Mouse (Mus musculus) lung, postnatal 0 days (tissue): ENCODE results near the gene Ep300.

Experiments
- CTCF ChIP-seq: IDR thresholded peaks from 2 replicates; pipeline ENCODE4 v1.5.1; 2016; ENCODE audit warnings: antibody characterized with exemption, mild to moderate bottlenecking
- EP300 ChIP-seq: IDR thresholded peaks from 2 replicates; pipeline ENCODE4 v1.6.1; 2016; ENCODE audit warnings: antibody characterized with exemption, mild to moderate bottlenecking, control low read depth

- TF ChIP-seq CTCF (no peak), EP300 (no peak)
Measured at GRCm38 (mm10) chr15:81568093-81568492, 17.1 kb upstream of the Ep300 start.
